Mouse (Mus musculus) heart, postnatal 0 days (tissue): Measurements from ENCODE around the gene Tfdp1.

Experiments used
- CTCF ChIP-seq: IDR thresholded peaks from 2 replicates; pipeline ENCODE4 v1.5.1; 2016; ENCODE audit warnings: antibody characterized with exemption, control low read depth, low read depth
- EP300 ChIP-seq: IDR thresholded peaks from 2 replicates; pipeline ENCODE4 v1.6.1; 2016; ENCODE audit warnings: antibody characterized with exemption, low read depth

DNA sequence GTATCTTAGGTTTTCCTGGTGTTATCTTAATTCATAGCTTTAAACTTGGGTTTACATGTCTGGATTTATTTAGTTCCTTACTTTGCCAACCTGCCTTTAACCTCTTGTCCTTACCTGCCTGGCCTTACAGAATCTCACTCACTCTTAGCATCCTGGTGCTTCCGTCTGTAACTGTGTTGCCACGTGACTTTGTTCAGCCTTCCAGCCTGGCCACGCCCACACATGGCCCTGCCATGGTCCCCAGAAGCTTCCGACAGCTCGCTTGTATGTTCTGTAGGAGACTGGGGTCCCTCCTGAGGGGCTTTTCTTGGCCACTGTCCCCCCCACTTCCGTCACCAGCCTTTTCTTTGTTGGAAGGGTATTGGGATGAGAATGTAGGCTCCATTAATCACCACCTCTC lies 17.7 kb downstream of the Tfdp1 start:
- TF ChIP-seq CTCF, result no peak
- TF ChIP-seq EP300, result no peak
